Mouse (Mus musculus) myocyte (in vitro differentiated cells): ENCODE data around the gene Arid1b. TPM values are rescaled to one million over a fixed set of nuclear protein-coding genes. Genes with fewer than 3 reads are reported as not detected.

Source experiments
- H3K27me3 ChIP-seq: one replicate; pipeline ENCODE4 v1.6.1; 2011; ENCODE audit not compliant: control insufficient read depth, insufficient read depth, insufficient read length
- H3K36me3 ChIP-seq: one replicate; pipeline ENCODE4 v1.6.1; 2011; ENCODE audit not compliant: control insufficient read depth, insufficient read depth
- H3K4me2 ChIP-seq: one replicate; pipeline ENCODE4 v1.6.1; 2011; ENCODE audit warnings: low read depth, control low read depth
- H3K4me3 ChIP-seq: one replicate; pipeline ENCODE4 v1.5.1; 2011; ENCODE audit warnings: mild to moderate bottlenecking, control low read depth, moderate library complexity
- H3K79me2 ChIP-seq: one replicate; pipeline ENCODE4 v1.6.1; 2011; ENCODE audit not compliant: control insufficient read depth, insufficient read depth
- H3ac ChIP-seq: one replicate; pipeline ENCODE4 v1.6.1; 2011; ENCODE audit not compliant: control insufficient read depth, insufficient read length
- CEBPB ChIP-seq: IDR thresholded peaks from 2 replicates; pipeline ENCODE4 v1.6.1; 2011; ENCODE audit warnings: mild to moderate bottlenecking, moderate library complexity; ENCODE audit not compliant: poor library complexity, insufficient read depth, severe bottlenecking
- E2F4 ChIP-seq: IDR thresholded peaks from one replicate; pipeline ENCODE4 v1.6.1; 2011; ENCODE audit warnings: mild to moderate bottlenecking, control low read depth, moderate library complexity; ENCODE audit not compliant: insufficient read depth
- MAX ChIP-seq: IDR thresholded peaks from one replicate; pipeline ENCODE4 v1.6.1; 2011; ENCODE audit warnings: low read depth, mild to moderate bottlenecking, control low read depth
- MYOD1 ChIP-seq, 3 experiments: IDR thresholded peaks; one replicate each; pipeline ENCODE4 v1.6.1; 2011; ENCODE audit warnings: control low read depth in 2 of 3, low read depth in 2 of 3, mild to moderate bottlenecking in 2 of 3, moderate library complexity in 1 of 3; ENCODE audit not compliant: insufficient read length in 2 of 3, control insufficient read depth in 1 of 3
- MYOG ChIP-seq, 3 experiments: IDR thresholded peaks; one replicate each; pipeline ENCODE4 v1.6.1; 2011; ENCODE audit warnings: control low read depth in 2 of 3, low read depth in 2 of 3, mild to moderate bottlenecking in 2 of 3; ENCODE audit not compliant: insufficient read length in 2 of 3, control insufficient read depth in 1 of 3, insufficient read depth in 1 of 3
- POLR2A ChIP-seq: IDR thresholded peaks from one replicate; pipeline ENCODE4 v1.6.1; 2011; ENCODE audit warnings: low read depth, mild to moderate bottlenecking, control low read depth, moderate library complexity; ENCODE audit not compliant: insufficient read length
- POLR2AphosphoS2 ChIP-seq: IDR thresholded peaks from one replicate; pipeline ENCODE4 v1.6.1; 2011; ENCODE audit warnings: low read depth, control low read depth; ENCODE audit not compliant: insufficient read length
- REST ChIP-seq: IDR thresholded peaks from one replicate; pipeline ENCODE4 v1.6.1; 2011; ENCODE audit warnings: mild to moderate bottlenecking, control low read depth, moderate library complexity; ENCODE audit not compliant: insufficient read depth, insufficient read length
- SRF ChIP-seq: IDR thresholded peaks from one replicate; pipeline ENCODE4 v1.6.1; 2011; ENCODE audit warnings: low read depth; ENCODE audit not compliant: control insufficient read depth, insufficient read length
- TCF12 ChIP-seq: IDR thresholded peaks from one replicate; pipeline ENCODE4 v1.6.1; 2011; ENCODE audit warnings: mild to moderate bottlenecking, control low read depth; ENCODE audit not compliant: poor library complexity, insufficient read depth, severe bottlenecking
- TCF3 ChIP-seq: IDR thresholded peaks from one replicate; pipeline ENCODE4 v1.6.1; 2011; ENCODE audit warnings: low read depth, control low read depth; ENCODE audit not compliant: insufficient read length
- USF1 ChIP-seq: IDR thresholded peaks from one replicate; pipeline ENCODE4 v1.6.1; 2011; ENCODE audit warnings: low read depth, mild to moderate bottlenecking, control low read depth, moderate library complexity
- polyA plus RNA-seq: library from polyadenylated mRNA; unstranded; fragments of >200 nt; fragmentation: generic; extraction: Trizol; gene quantifications from one replicate; pipeline ENCODE4 v1.2.1, GENCODE M21; 2012; ENCODE audit warnings: missing spikeins

Arid1b gene
- polyA plus RNA-seq, 1 experiment, result 10.9 TPM

DNA sequence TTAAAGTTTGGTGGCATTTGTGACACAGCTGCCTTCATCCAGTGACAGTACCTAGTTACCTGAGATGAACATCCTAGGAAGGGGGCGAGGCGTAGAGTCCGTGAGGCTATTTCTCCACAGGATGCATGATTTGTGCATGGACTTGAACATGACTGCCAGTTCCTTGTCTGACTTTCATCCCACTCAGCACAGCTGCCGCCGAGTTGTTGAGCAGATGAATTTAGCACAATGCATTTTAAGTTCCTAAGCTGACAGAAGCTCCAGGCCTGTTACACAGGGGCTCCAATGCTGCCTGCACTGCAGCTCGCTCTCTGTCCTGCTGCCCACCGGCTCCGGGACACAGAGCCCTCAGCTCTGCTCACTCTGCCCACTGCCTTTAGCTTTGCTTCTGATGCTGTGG, 181.4 kb downstream of the Arid1b start:
- Histone ChIP-seq H3K4me2 (no peak overlapping the region), H3ac (no peak overlapping the region)

DNA sequence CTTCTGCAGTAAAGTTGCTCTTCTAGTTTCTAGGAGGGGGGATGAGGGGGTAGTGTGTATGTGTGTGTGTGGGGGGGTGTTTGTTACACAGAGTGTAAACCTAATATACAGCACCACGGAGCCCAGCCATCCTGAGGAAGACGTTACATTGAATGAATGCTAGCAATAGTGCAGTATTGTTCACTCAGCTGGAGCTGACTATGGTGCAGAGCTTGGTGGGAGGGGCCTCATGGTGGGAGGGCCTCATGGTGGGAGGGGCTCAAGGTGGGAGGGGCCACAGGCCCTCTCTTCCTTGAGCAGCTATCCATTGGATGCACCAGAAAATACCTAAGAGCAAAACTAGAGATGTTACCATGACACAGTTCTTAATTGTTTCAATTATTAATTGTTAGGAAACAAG, 182.2 kb downstream of the Arid1b start:
- no peaks in the 10 kb centered on the region for H3K36me3 ChIP-seq
- no peak overlapping the region for H3K4me3 ChIP-seq
- no peak overlapping the region for H3K4me2 ChIP-seq
- peaks cover 22% of the 10 kb centered on the region for H3K79me2 ChIP-seq
- no peak overlapping the region for H3ac ChIP-seq
- no peaks in the 10 kb centered on the region for H3K27me3 ChIP-seq
- TF ChIP-seq POLR2A (no peak), USF1 (no peak), REST (no peak), MYOG (IDR thresholded peaks at IDR 0.05; ENCODE audit: control insufficient read depth in 1 of 3, insufficient read depth in 1 of 3, insufficient read length in 2 of 3, low read depth in 2 of 3) (no peak), TCF3 (no peak), MYOD1 (IDR thresholded peaks at IDR 0.05; ENCODE audit: control insufficient read depth in 1 of 3, insufficient read length in 2 of 3, low read depth in 2 of 3) (no peak), MAX (no peak), POLR2AphosphoS2 (no peak), E2F4 (no peak), TCF12 (no peak), SRF (no peak)

More for the DNA sequence above, 181.4 kb downstream of the Arid1b start:
- H3K79me2 ChIP-seq, result peaks cover 22% of the 10 kb centered on the region
- no peak for TF ChIP-seq POLR2AphosphoS2
- no peak for TF ChIP-seq USF1
- no peak for TF ChIP-seq TCF3
- no peak for TF ChIP-seq TCF12
- TF ChIP-seq MYOG (IDR thresholded peaks at IDR 0.05; ENCODE audit: control insufficient read depth in 1 of 3, insufficient read depth in 1 of 3, insufficient read length in 2 of 3, low read depth in 2 of 3), result no peak
- no peak for TF ChIP-seq MAX
- TF ChIP-seq SRF, result no peak
- TF ChIP-seq CEBPB, result no peak
- no peak for TF ChIP-seq MYOD1 (IDR thresholded peaks at IDR 0.05; ENCODE audit: control insufficient read depth in 1 of 3, insufficient read length in 2 of 3, low read depth in 2 of 3)
- TF ChIP-seq POLR2A, result no peak
- TF ChIP-seq E2F4, result no peak
- no peak for TF ChIP-seq REST
- no peaks in the 10 kb centered on the region for H3K36me3 ChIP-seq
- H3K4me3 ChIP-seq, result no peak overlapping the region
- no peaks in the 10 kb centered on the region for H3K27me3 ChIP-seq

DNA sequence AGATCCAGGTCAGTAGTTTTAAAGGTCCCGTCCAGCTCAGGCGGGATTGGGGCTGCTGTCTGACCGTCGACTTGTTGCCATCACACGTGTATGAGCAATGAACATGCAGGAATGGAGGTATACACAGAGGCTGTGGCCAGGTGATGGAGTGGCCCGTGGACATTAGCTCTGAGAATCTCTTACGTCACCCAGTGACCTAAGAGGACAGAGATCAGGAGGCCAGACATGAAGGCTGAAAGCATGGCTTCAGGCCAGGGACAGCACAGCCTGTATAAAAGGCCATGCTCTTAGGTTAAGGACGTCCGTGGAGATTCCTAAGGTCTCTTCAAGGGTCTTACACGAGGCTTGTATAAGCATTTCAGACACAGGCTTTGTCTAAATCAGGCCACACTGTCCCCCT, 184.4 kb downstream of the Arid1b start:
- no peak for TF ChIP-seq POLR2AphosphoS2
- TF ChIP-seq MYOG (IDR thresholded peaks at IDR 0.05; ENCODE audit: control insufficient read depth in 1 of 3, insufficient read depth in 1 of 3, insufficient read length in 2 of 3, low read depth in 2 of 3), result no peak
- TF ChIP-seq USF1, result no peak
- TF ChIP-seq MAX, result no peak
- no peak for TF ChIP-seq E2F4
- no peak for TF ChIP-seq REST
- TF ChIP-seq CEBPB, result no peak
- TF ChIP-seq TCF12, result no peak
- TF ChIP-seq TCF3, result no peak
- no peak for TF ChIP-seq POLR2A
- no peak for TF ChIP-seq MYOD1 (IDR thresholded peaks at IDR 0.05; ENCODE audit: control insufficient read depth in 1 of 3, insufficient read length in 2 of 3, low read depth in 2 of 3)
- no peak overlapping the region for H3ac ChIP-seq
- no peak overlapping the region for H3K4me2 ChIP-seq
- H3K36me3 ChIP-seq, result no peaks in the 10 kb centered on the region
- H3K27me3 ChIP-seq, result no peaks in the 10 kb centered on the region
- H3K4me3 ChIP-seq, result no peak overlapping the region
- H3K79me2 ChIP-seq, result peaks cover 9% of the 10 kb centered on the region

DNA sequence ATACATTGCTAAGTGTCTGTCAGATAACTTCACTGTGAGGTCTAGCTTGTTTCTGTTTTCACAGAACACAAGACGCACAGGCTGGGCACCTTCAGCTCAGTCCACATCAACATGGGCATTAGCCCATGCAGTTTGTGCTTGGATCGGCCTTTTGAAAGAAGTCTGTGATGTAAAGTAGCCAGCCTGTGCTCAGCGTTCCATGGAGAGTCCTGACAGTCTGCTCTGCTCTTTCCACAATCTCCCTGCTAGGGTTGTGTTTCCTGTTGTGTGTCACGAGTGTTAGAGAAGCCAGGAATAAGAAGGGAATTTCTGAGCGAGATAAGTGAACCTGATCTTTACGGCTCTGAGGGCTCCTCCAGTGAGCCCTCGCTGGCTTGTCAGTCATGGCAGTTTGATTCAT, 184.9 kb downstream of the Arid1b start:
- TF ChIP-seq POLR2AphosphoS2, result no peak
- no peak for TF ChIP-seq E2F4
- no peak for TF ChIP-seq USF1
- no peak for TF ChIP-seq CEBPB
- TF ChIP-seq TCF3, result no peak
- TF ChIP-seq SRF, result no peak
- no peak for TF ChIP-seq MAX
- no peak for TF ChIP-seq REST
- no peak for TF ChIP-seq MYOD1 (IDR thresholded peaks at IDR 0.05; ENCODE audit: control insufficient read depth in 1 of 3, insufficient read length in 2 of 3, low read depth in 2 of 3)
- no peak for TF ChIP-seq MYOG (IDR thresholded peaks at IDR 0.05; ENCODE audit: control insufficient read depth in 1 of 3, insufficient read depth in 1 of 3, insufficient read length in 2 of 3, low read depth in 2 of 3)
- no peak for TF ChIP-seq POLR2A
- no peak for TF ChIP-seq TCF12
- Histone ChIP-seq H3K27me3 (no peaks in the 10 kb centered on the region), H3K4me3 (no peak overlapping the region), H3ac (no peak overlapping the region), H3K36me3 (no peaks in the 10 kb centered on the region), H3K4me2 (no peak overlapping the region), H3K79me2 (peaks cover 9% of the 10 kb centered on the region)

DNA sequence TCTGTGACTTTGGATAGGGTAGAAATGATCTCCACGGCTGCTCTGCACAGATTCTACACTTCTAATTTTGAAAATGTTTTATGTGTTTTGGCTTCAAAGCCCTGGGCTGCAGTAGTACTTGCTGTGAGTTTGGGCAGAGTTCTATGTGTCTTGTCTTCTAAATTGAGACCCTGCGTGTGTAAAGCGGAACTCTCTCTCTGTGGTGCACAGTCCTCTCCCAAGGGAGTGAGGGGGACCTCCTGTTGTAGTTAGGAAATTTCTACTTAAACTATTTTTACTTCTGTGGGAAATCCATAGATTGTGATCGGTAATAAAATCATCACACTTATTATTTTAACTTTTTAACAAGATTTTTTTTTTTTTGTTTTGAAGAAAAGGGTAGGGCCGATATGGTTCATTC, 185.3 kb downstream of the Arid1b start:
- H3K79me2 ChIP-seq, result peaks cover 9% of the 10 kb centered on the region
- no peak overlapping the region for H3K4me2 ChIP-seq
- H3ac ChIP-seq, result no peak overlapping the region
- H3K36me3 ChIP-seq, result no peaks in the 10 kb centered on the region
- TF ChIP-seq REST, result no peak
- no peaks in the 10 kb centered on the region for H3K27me3 ChIP-seq
- H3K4me3 ChIP-seq, result no peak overlapping the region
